Mouse (Mus musculus) layer of hippocampus, adult 8-10 months (tissue): Measurements from ENCODE around the gene Gm6880. TPM values are rescaled to one million over a fixed set of nuclear protein-coding genes. Genes with fewer than 3 reads are reported as not detected.
"Not testable (repeated sequence)": the region's sequence is repeated elsewhere in the genome, so short reads cannot be mapped to it uniquely, and the experiment has no call there.

Experiments
- DNase-seq, 2 experiments: peaks; one replicate each; pipeline ENCODE4 v3.0.0; 2022; ENCODE audit warnings: low spot score in 2 of 2
- total RNA-seq, 4 experiments: library from RNA; stranded (reverse); gene quantifications; 2 replicates each; pipeline ENCODE4 v1.2.4; 2022

Gene Gm6880
- total RNA-seq = not detected

- DNase-seq = not testable (repeated sequence)
Observed at GRCm38 (mm10) chrX:74481349-74481885, at the start of gene Gm6880. Gene Gm6880 (minus strand): TSS chrX:74481399.

- not testable (repeated sequence) for DNase-seq
Observed at GRCm38 (mm10) chrX:74517461-74517860, 36.3 kb upstream of the Gm6880 start.

GRCm38 (mm10) chrX:74497131-74497530 is 15.9 kb upstream of the Gm6880 start:
- no peak for DNase-seq

GRCm38 (mm10) chrX:74452773-74453172 is 28.4 kb downstream of the Gm6880 start:
- DNase-seq = no peak

- no peak for DNase-seq
Observed at GRCm38 (mm10) chrX:74451157-74451912, 29.9 kb downstream of the Gm6880 start.

Other genes starting within 250 kb of the Gm6880 start
- 100 to 1,000 TPM in 1 of 4 experiments, 10 to 100 TPM in 3; 70.1 to 101 (median 86.8) TPM for gene Flna, start 231.6 kb downstream of the Gm6880 start, total RNA-seq
- gene Emd, start 226.7 kb downstream of the Gm6880 start, total RNA-seq = 10 to 100 TPM; 33.0 to 42.3 (median 35.6) TPM
- gene Rpl10, start 210.6 kb downstream of the Gm6880 start, total RNA-seq = 100 to 1,000 TPM; 106 to 243 (median 166) TPM
- gene Taz, start 199.5 kb downstream of the Gm6880 start, total RNA-seq = 10 to 100 TPM; 64.2 to 86.3 (median 75.9) TPM
- 1 to 10 TPM; 2.9 to 7.3 (median 5.2) TPM for gene Dnase1l1, start 199.1 kb downstream of the Gm6880 start, total RNA-seq
- 100 to 1,000 TPM; 325 to 354 (median 338) TPM for gene Atp6ap1, start 184.3 kb downstream of the Gm6880 start, total RNA-seq
- 100 to 1,000 TPM; 637 to 728 (median 671) TPM for gene Gdi1, start 176.4 kb downstream of the Gm6880 start, total RNA-seq
- 10 to 100 TPM; 28.7 to 39.4 (median 30.9) TPM for gene Fam50a, start 168.4 kb downstream of the Gm6880 start, total RNA-seq
- 10 to 100 TPM; 30.0 to 38.9 (median 33.1) TPM for gene Plxna3, start 152.3 kb downstream of the Gm6880 start, total RNA-seq
- gene Lage3, start 127.8 kb downstream of the Gm6880 start, total RNA-seq = 10 to 100 TPM; 23.8 to 28.8 (median 26.8) TPM
- gene Ubl4a, start 108.2 kb downstream of the Gm6880 start, total RNA-seq = 10 to 100 TPM; 53.8 to 75.5 (median 62.2) TPM
- 1 to 10 TPM; 2.6 to 3.4 (median 2.9) TPM for gene Slc10a3, start 108.0 kb downstream of the Gm6880 start, total RNA-seq
- 10 to 100 TPM; 18.1 to 27.3 (median 21.7) TPM for gene Fam3a, start 88.1 kb downstream of the Gm6880 start, total RNA-seq
- 10 to 100 TPM; 46.2 to 56.7 (median 50.2) TPM for gene Ikbkg, start 88.1 kb downstream of the Gm6880 start, total RNA-seq
- 10 to 100 TPM; 28.2 to 36.7 (median 30.9) TPM for gene G6pdx, start 52.2 kb downstream of the Gm6880 start, total RNA-seq
- not detected for gene Olfr1326-ps1, start 93.5 kb upstream of the Gm6880 start, total RNA-seq
- not detected for gene Olfr1325, start 111.3 kb upstream of the Gm6880 start, total RNA-seq
- under 1 TPM; 0.43 to 0.73 (median 0.60) TPM for gene Gm5640, start 164.2 kb upstream of the Gm6880 start, total RNA-seq